Mouse (Mus musculus) retina, postnatal 7 days (tissue): ENCODE data around the gene 2310007B03Rik.
A peak's percentile ranks its signal among the peaks of the same experiment; 100 is the strongest.
"Not testable (repeated sequence)": the region's sequence is repeated elsewhere in the genome, so short reads cannot be mapped to it uniquely, and the experiment has no call there.

Experiments used
- DNase-seq: peaks from one replicate; pipeline ENCODE4 v3.0.0-alpha.2; 2012; ENCODE audit warnings: low read depth, low spot score

The 2310007B03Rik gene

GRCm38 (mm10) chr1:93160501-93161133 lies at the start of gene 2310007B03Rik:
Gene 2310007B03Rik (minus strand): TSS chr1:93160948.
- no peak for DNase-seq

GRCm38 (mm10) chr1:93210213-93210641 lies 49.5 kb upstream of the 2310007B03Rik start:
- DNase-seq, result no peak

DNA sequence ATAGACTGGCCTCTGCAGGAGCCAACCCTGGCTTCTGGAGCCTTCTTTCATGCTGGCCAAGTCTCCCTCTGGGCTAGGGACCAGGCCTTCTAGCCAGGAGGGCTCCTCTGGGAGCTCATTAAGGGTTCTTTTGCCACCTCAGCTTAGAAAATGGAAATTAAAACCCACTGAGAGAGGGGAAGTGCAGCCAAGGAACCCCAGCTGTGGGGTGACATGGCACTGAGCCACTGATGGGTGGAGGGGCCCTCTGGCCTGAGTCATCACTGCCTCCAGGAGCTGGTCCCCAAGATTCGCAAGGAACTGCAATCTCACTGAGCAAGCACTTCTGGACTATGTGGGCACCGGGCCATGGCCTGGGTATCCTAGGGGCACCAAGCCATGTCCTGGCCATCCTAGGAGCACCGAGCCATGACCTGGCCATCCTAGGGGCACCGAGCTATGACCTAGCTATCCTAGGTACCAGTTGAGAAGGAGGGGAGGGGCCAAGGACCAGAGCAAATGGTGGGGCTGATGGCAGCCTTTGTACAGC lies 46.9 kb upstream of the 2310007B03Rik start:
- DNase-seq, result no peak

DNA sequence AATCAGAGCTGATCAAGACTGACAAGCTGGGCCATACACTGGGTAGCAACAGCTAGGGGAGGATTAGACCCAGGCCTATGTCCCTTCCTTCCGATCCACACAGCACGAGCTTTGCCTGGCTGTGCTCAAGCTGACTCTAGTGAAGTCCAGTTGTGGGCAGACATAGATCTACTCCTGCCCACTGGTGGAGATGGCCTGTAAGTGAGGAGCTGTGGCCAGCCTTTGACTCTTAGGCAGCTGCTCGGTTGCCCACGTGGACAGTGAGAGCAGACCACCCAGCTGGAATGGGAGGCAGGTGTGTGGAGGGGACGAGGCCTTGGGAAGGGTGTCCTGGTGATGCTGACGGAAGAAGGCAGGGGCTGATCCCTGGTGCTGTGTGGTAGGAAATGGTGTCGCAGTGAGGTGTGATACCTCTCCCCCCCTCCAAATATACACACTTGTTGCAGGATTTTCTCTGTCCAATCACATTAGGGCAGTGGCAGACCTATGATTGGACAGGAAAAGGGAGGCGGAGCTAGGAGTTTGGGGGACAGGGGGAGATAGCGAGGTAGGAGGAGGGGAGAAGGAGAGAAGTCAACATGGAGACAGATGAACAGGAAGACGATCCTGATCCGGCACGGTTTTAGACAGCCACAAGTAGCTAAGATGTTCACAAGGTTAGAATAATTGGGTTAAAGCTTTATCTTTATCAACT lies 45.7 kb upstream of the 2310007B03Rik start:
- no peak for DNase-seq

GRCm38 (mm10) chr1:93197916-93198315 lies 37.2 kb upstream of the 2310007B03Rik start:
- no peak for DNase-seq

DNA sequence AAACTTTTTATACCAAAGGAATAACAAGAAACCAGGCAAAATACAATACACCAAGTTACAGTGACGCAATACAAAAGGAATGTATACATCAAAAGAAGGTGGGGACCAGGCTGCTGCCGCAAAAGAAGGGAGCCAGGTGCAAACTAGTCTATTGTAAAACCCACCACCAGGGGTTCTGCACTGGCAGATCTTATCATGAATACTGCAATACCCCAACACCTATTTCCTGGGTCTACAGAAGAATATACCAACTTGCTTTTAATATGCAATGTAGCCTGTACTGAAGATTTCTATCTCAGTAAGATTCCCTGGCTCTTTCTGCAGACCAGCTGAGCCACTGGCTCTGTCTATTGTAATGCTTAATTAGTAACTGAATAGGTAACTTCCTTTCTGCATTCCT lies 36.7 kb upstream of the 2310007B03Rik start:
- not testable (repeated sequence) for DNase-seq

DNA sequence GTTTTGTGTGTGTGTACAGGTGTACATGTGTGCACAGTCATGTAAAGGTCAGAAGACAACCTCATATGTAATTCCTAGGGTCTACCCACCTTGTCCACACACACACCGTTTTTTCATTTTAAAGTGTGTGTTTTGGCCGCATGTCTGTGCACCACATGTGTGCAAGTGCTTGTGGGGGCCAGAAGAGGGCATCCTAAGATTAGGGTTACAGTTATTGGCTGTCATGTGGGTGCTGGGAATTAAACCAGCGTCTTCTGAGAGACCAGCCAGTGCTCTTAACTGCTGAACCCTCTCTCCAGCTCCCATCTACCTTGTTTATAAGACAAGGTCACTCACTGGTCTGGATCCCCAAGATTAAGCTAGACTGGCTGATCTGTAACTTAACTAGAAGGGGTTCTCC lies 34.2 kb upstream of the 2310007B03Rik start:
- DNase-seq, result no peak

DNA sequence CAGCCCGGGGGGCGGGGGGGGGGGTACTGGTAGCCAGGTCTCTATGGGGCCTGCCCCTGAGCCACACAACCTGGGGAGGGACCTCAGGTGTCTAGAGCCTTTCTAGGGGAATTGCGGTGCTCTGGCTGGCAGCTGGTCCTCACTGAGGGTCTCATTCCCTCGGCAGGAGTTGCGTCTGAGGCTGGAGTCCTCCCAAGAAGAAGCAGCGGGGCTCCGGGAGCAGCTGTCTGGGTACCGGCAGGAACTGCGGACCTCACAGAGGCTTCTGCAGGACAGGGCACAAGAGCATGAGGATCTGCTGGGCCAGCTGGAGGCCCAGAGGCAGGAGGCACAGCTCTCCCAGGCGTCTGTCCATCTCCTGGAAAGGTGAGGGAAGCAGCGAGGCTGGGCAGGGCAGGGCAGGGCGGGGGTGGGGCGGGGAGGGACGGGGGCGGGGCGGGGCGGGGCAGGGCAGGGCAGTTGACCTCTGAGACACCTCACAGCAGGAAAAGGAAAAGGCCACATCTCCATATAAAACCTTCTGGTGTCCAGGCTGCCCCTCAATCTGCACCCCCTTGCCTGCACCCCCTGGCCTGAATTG lies 30.1 kb upstream of the 2310007B03Rik start:
- DNase-seq, result no peak

DNA sequence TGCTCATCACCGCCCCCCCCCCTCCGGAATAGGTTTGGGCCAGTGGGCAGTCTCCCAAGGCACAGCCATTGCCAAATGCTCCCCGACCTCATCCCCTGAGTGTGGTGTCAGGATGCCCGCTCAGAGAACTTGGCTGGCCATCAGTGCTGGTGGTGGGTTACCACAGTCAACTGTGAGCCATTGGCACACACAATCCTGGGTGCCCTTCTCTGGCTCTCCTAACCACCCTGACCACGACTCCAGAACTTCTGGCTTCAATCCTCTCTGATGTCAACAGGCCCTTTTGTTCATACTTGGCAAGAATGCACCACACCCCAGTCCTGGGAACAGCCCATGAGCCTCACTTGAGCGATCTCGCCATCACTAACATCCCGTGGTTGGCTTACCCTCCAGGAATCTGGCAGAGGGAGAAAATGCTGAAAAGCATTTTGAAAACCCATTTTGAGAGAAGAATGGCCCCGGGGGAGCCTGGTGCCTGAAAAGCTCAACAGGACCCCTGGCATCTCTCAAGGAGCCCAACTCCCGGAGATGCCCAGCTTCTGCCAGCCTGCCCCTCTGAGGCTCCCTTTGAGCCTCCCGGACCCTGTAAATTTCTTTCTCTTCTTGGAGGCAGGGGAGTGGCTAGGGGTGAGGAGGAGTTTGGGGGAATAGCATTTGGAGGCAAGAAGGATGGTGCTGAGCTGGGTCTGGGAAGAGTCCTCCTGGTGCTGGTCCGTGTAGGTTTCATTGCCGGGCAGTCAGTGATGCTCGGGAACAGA lies 23.5 kb upstream of the 2310007B03Rik start:
- no peak for DNase-seq

DNA sequence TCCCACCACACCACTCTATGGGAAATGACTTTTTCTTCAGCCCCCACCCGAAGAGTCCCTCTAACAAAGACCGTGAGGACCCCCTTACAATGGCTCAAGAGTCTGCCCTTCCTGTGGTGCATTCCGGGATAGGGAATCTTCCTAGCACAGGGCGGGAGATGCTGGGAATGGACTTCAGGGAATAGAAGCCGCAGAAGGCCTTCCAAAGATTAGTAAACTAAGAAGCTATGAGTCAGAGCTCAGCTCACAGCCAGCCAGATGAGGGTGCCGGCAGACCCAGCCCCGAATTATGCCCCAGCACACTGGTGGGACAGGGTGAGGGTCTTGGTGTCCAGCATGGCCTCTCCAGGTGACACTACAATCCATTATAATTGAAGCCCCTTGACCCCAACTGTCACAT lies 21.5 kb upstream of the 2310007B03Rik start:
- no peak for DNase-seq

- peak; percentile 16 for DNase-seq
Measured at GRCm38 (mm10) chr1:93176525-93177332, 16.0 kb upstream of the 2310007B03Rik start.

- no peak for DNase-seq
Measured at GRCm38 (mm10) chr1:93175849-93176248, 15.1 kb upstream of the 2310007B03Rik start.

DNA sequence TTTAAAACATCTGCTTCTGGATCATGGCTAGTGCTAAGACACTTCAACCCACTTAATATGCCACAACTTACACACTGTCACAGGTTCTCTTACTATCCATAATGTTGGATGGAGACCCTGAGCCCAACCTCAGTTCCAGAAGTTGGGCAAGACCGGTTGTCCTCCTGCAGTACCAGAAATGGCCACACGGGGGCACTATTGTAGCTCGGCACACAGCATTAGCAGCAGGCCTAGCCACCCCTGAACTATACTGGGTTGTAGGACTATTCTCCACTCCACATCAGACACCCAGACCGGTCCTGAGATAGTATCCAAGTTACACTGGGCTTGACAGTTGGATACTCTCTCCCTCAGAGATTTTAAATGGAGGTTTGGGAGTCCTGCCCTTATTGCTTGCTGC lies 13.7 kb upstream of the 2310007B03Rik start:
- DNase-seq, result peak; percentile 77

- no peak for DNase-seq
Measured at GRCm38 (mm10) chr1:93173665-93174064, 12.9 kb upstream of the 2310007B03Rik start.

DNA sequence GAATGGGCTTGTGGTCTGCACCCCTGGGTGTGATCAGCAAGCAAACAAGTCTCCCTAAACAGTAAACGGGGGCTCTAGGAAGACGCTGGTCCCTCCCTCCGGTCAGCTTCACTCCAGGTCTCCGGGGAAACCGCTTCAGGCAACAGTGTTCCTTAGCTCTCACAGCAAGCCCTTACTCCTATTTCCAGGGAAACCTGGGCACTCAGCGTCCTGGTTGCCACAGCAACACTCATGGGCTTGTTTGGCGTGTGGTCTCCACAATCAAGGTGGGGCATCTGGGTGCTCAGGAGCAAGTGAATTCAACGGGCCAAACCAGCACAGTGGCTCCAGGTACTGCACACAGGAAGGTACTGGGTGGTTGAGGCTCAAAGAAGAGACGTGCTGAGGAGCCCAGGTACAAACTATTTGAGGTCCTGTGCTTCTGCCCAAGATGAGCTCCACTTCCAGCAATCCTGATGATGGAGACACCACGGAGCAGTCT lies 7.6 kb upstream of the 2310007B03Rik start, which contains the start of gene Crocc2:
Gene Crocc2 (plus strand): TSS at position 431 of the 481 bp plus-strand sequence.
- DNase-seq, result no peak

- DNase-seq, result no peak
Measured at GRCm38 (mm10) chr1:93166346-93167079, 5.8 kb upstream of the 2310007B03Rik start.

- no peak for DNase-seq
Measured at GRCm38 (mm10) chr1:93165447-93165846, 4.7 kb upstream of the 2310007B03Rik start.

DNA sequence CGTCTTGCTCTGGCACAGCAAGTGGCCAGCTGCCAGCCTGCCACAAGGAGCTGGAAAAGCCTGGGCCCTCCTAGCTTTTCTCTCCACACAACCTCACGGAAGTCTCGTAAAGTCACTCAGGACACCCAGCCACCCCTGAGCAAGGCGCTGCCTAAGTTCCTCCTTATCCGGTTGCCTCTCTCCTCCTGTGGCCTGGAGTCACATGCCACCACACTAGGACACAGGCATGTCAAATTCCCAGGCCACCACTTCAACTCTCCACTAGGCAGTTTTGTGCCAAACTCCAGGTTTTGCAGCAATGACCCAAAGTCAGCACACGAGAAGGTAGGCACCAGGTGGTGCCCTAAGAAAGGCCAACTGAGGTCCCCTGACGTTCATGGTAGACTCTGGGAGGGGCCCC lies 1.8 kb upstream of the 2310007B03Rik start:
- no peak for DNase-seq

GRCm38 (mm10) chr1:93161921-93162320 lies 1.2 kb upstream of the 2310007B03Rik start:
- DNase-seq, result no peak

DNA sequence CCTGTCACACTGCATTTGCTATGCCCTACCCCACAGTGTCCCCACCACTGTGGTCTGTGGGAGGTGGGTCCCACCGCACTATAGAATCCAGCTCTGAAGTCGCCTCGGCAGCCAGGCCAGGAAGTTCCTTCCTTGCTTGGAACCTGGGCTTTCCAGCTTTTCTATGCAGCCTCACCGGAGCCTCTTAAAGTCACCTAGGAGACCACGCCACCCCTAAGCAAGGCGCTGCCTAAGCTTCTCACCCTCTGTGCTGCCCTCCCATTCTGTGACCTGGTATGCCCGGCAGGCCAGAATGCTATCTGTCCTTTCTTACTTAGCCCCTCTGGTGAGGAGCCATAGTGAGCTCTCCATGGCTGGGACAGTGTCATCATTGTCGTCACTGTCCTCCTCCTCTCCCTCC lies 602 bp upstream of the 2310007B03Rik start:
- DNase-seq, result no peak
